Mouse (Mus musculus) heart, embryonic 10.5 days (tissue): ENCODE data around the gene Stt3b. TPM values are rescaled to one million over a fixed set of nuclear protein-coding genes. Genes with fewer than 3 reads are reported as not detected.
A peak's percentile ranks its signal among the peaks of the same experiment; 100 is the strongest.

Experiments
- DNase-seq: peaks from one replicate; pipeline ENCODE4 v3.0.0-alpha.2; 2017; ENCODE audit warnings: low spot score
- H3K27ac ChIP-seq: fragments of 300-500 bp; sonication (generic); 2 replicates; pipeline ENCODE4 v1.5.1; 2016; ENCODE audit warnings: mild to moderate bottlenecking
- H3K27me3 ChIP-seq: fragments of 300-500 bp; sonication (generic); 2 replicates; pipeline ENCODE4 v1.6.1; 2016; ENCODE audit warnings: mild to moderate bottlenecking; ENCODE audit not compliant: poor library complexity, insufficient read depth, severe bottlenecking
- H3K36me3 ChIP-seq: fragments of 300-500 bp; sonication (generic); 2 replicates; pipeline ENCODE4 v1.6.1; 2016; ENCODE audit warnings: mild to moderate bottlenecking, moderate library complexity
- H3K4me1 ChIP-seq: fragments of 300-500 bp; sonication (generic); 2 replicates; pipeline ENCODE4 v1.6.1; 2016; ENCODE audit warnings: mild to moderate bottlenecking
- H3K4me3 ChIP-seq: fragments of 300-500 bp; sonication (generic); 2 replicates; pipeline ENCODE4 v1.5.1; 2016; ENCODE audit warnings: mild to moderate bottlenecking, moderate library complexity
- H3K9me3 ChIP-seq: fragments of 300-500 bp; sonication (generic); 2 replicates; pipeline ENCODE4 v1.6.1; 2016; ENCODE audit warnings: mild to moderate bottlenecking, moderate library complexity
- WGBS: fragments of 180-500 bp; shearing (Covaris S2); methylation state at CpG from one replicate; pipeline ENCODE4 v1.1.7; 2016; 5-methylcytosine and 5-hydroxymethylcytosine counted together
- polyA plus RNA-seq: library from polyadenylated mRNA; unstranded; fragments of >200 nt; fragmentation: Nextera tagmentation; extraction: Ambion mirVana; gene quantifications from 2 replicates; pipeline ENCODE4 v1.2.1, GENCODE M21; 2016

Gene Stt3b
- polyA plus RNA-seq, result 101 TPM in 2 replicates

DNA sequence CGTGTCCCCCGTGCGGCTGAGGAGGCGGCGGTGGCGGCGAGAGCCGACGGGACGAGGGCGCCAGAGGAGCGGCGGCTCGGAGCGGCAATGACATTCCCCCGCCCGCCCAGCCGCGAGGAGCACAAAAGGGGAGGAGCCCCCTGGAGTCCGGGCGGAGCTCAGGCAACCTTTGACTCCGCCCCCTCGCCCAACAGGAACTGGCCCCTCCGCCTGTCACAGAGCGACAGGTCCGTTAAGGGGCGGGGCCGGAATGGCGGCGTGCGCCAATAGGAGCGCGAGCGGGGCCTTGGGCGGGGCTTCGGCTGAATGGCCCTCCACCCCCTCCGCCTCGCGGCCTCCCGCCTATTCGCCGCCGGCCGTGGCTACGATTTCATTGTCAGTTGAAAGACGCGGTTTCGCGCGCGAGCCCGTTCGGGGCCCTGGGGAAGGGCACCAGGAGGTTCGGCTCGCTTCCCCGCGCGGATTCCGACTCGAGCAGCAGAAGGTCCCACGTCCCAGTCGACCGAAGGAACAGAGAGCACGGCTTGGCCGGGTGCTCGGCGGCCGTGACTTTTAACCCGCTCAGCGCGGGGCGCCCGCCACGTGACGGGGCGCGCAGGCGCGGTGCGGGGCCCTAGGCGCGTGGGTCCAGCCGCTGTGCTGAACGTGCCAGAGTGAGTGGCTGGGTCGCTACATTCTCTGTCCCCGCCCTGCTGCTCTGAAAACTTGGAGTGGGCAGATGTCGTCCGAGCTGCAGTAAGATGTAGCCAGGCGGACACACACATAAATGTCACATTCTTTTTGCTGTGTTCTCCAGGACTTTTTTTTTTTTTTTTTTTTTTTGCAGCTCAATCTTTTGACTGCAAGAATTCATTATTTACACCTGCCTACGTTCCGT is at the start of gene Stt3b:
Stt3b (minus strand) TSS at position 76 of the 877 bp plus-strand sequence.
- Histone ChIP-seq H3K4me3 (peak within 1 kb of the TSS; percentile 88), H3K4me1 (peaks cover 28% of the 10 kb centered on the region), H3K9me3 (no peaks in the 10 kb centered on the region), H3K27me3 (0 out of 2 replicates have a peak, but pooled peaks cover 3% of the 10 kb centered on the region), H3K36me3 (no peaks in the 10 kb centered on the region), H3K27ac (peak within 1 kb of the TSS; percentile 99)
- under 1% methylated on average over 91 of the region's 91 CpGs for whole genome bisulfite sequencing
- peak; percentile 99 for DNase-seq

DNA sequence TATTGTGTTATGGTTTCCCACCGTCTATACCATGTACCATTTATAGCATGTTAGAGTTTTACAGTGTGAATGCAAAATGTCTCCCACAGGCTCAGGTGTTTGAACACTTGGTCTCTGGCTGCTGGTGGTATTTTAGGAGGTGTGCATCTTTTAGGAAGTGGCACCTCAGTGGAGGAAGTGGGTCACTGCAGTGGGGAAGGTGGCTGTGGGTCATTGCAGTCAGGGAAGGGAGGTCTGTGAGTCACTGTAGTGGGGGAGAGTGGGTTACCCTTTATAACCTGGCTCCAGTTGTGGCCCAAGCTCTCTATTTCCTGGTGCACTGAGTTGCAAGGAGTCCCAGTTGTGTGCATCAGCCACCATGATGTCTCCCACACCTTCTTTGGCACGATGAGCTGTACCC is 48.2 kb upstream of the Stt3b start:
- H3K36me3 ChIP-seq, result no peaks in the 10 kb centered on the region
- no peak overlapping the region for H3K27ac ChIP-seq
- no peaks in the 10 kb centered on the region for H3K27me3 ChIP-seq
- no peaks in the 10 kb centered on the region for H3K9me3 ChIP-seq
- H3K4me1 ChIP-seq, result peaks cover 22% of the 10 kb centered on the region
- DNase-seq, result no peak
- H3K4me3 ChIP-seq, result no peak overlapping the region
- 83% methylated on average over 2 of the region's 2 CpGs for WGBS

DNA sequence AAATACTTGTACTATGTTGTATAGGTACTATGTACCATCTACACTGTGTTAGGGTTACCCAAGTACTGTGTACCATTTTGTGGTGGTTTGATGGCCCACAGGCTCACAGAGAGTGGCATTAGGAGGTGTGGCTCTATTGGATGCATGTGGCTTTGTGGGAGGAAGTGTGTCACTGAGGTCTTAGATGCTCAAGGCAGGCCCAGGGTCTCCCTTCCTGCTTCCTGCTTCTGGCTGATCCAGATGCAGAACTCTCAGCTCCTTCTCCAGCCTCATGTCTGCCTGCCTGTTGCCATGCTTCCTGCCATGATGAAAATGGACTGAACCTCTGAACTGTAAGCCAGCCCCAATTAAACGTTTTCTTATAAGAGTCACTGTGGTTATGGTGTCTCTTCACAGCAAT is 47.8 kb upstream of the Stt3b start:
- Histone ChIP-seq H3K27me3 (no peaks in the 10 kb centered on the region), H3K4me3 (no peak overlapping the region), H3K4me1 (peaks cover 22% of the 10 kb centered on the region), H3K27ac (no peak overlapping the region), H3K9me3 (no peaks in the 10 kb centered on the region), H3K36me3 (no peaks in the 10 kb centered on the region)
- WGBS, result 86% methylated on average over 1 of the region's 1 CpGs
- DNase-seq, result no peak

DNA sequence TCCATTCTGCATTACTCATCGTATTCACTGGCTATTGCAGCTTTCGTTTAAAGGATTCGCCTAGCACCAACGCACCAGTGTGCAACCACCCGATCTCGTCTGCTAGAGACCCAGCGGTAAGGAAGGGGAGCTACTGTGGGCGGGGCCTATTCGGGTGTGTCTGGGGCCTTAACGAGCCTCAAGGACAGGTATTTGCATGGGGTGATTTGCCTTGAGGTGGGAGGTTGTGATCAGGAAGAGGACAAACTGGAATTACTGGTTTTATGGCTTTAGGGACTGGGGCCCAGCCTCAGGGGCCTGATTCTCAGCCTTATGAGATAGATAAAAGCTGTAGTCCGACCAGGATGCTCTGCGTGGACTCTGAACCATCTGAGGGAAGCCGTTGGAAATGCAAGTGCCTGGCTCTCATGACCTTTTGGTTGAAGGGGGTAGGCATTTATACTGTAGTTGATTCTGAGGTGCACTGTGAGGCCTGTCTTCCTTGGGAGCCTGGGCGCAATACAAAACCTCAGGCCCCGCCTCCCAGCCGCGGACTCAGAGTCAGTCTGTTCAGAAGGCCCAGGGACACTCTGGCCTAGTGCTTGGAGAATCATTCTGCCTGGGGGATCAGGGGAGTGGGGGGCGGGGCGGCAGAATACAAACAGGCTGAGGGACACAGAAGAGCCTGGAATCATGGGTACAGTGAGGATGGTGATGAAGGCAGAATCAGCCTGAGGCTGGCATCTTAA is 46.7 kb upstream of the Stt3b start:
- Histone ChIP-seq H3K4me3 (no peak overlapping the region; the same call in 1 of the 2 replicates), H3K27ac (0 out of 2 replicates have a peak overlapping the region, but pooled peaks have one; percentile 22), H3K27me3 (no peaks in the 10 kb centered on the region), H3K36me3 (no peaks in the 10 kb centered on the region), H3K4me1 (peaks cover 22% of the 10 kb centered on the region), H3K9me3 (no peaks in the 10 kb centered on the region)
- no peak for DNase-seq
- WGBS, result 33% methylated on average over 19 of the region's 19 CpGs

DNA sequence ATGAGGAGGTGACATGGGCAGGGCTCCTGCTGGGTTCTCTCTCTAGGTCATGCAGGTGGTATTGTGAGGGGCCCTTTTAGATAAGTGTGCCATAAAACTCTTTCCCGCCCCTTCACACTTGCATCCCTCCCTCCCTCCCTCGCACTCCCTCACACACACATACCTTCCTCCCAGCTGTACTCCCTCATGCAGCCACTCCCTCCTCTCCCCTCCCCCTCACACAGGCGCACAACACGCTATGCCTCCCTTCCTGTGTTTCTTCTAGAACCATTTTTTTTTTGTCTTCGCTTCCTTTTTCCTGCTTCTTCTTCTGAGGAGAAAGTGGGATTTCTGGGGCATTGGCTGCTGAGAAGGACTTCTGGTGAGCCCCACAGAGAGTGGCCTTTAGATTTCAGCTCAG is 45.8 kb upstream of the Stt3b start:
- H3K4me3 ChIP-seq, result no peak overlapping the region
- no peaks in the 10 kb centered on the region for H3K36me3 ChIP-seq
- no peaks in the 10 kb centered on the region for H3K27me3 ChIP-seq
- DNase-seq, result no peak
- 17% methylated on average over 5 of the region's 5 CpGs for WGBS
- H3K9me3 ChIP-seq, result no peaks in the 10 kb centered on the region
- H3K27ac ChIP-seq, result peak overlapping the region; percentile 62; the same call in 1 of the 2 replicates
- H3K4me1 ChIP-seq, result peaks cover 22% of the 10 kb centered on the region

DNA sequence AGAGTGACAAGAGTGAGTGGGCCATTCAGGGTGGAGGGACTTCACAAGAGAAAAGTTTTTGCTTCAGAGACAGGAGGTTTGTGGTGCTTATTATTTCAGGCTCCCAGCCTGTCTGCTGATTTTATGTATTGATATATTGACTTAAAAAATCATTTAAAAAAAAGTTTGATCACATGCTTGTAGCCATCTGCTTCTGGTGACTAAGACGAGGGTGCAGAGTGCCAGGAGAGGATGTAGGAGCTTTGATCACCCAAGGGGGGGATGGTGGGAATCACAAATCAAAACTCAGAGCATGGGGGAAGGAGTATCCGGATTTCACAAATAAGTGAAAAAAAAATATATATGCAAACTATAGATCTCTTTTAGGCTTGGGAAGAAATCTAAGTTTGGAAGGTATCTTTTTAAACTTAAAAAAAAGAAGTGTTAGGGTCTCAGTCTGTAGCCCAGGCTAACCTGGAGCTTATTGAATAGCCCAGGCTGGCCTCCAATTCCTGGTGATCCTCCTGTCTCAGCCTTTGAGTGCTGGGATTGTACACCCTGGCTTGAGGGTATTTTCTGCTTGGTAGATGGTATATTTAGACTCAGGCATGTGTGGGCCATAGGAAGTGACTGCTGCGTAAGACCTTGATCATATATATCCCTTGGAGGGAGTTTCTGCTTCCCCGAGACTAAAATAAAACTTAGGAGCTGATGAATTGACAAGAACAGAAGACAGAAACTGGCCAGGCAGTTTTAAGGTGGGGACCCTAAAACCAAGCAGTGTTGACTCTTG is 39.7 kb upstream of the Stt3b start:
- Histone ChIP-seq H3K27ac (peak overlapping the region; percentile 69; the same call in 1 of the 2 replicates), H3K27me3 (no peaks in the 10 kb centered on the region), H3K4me3 (no peak overlapping the region), H3K4me1 (peaks cover 28% of the 10 kb centered on the region), H3K36me3 (no peaks in the 10 kb centered on the region), H3K9me3 (no peaks in the 10 kb centered on the region)
- 65% methylated on average over 4 of the region's 4 CpGs for WGBS
- no peak for DNase-seq

DNA sequence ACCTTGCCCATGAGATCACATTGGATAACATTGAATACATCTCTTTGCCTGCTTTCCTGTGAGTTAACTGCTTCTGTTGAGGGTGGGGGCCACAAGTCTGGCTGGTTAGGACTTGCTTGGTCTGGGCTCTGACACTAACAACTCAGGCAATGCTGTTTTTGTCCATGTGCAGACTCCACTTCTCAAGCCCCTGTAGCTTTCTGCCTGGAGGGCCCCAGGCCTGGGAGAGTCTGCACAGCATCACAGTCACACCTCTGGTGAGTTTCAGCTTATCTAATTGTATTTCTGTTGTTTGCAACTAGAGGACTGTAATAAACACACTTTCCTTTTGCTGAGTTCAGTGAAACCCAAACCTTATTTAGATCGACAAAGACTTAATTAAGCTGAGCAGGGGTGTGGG is 38.9 kb upstream of the Stt3b start:
- no peak overlapping the region for H3K4me3 ChIP-seq
- H3K9me3 ChIP-seq, result no peaks in the 10 kb centered on the region
- peaks cover 34% of the 10 kb centered on the region for H3K4me1 ChIP-seq
- peak overlapping the region; percentile 69 for H3K27ac ChIP-seq
- no peaks in the 10 kb centered on the region for H3K27me3 ChIP-seq
- DNase-seq, result no peak
- 27% methylated on average over 1 of the region's 1 CpGs for WGBS
- H3K36me3 ChIP-seq, result no peaks in the 10 kb centered on the region

DNA sequence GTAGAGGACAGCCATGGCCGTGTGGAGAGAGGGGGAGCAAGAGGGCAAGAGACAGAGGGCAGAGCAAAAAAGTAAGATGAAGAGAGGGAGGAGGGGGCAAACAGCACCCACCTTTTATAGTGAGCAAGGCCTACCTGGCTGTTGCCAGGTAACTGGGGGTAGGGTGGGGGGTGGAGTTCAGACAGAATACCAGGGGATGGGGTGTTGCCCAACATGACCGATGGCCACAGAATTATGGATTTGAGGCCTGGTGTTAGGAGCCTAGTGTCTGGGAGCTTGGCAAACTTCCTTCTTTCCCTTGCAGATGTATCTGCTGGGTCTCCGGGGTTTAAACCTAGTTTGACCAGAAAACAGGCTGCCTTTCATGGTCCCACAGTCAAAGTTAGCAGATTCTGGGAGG is 34.7 kb upstream of the Stt3b start:
- Histone ChIP-seq H3K4me3 (no peak overlapping the region), H3K27me3 (no peaks in the 10 kb centered on the region), H3K36me3 (no peaks in the 10 kb centered on the region), H3K27ac (no peak overlapping the region), H3K4me1 (peaks cover 28% of the 10 kb centered on the region), H3K9me3 (no peaks in the 10 kb centered on the region)
- WGBS, result 82% methylated on average over 3 of the region's 3 CpGs
- no peak for DNase-seq

DNA sequence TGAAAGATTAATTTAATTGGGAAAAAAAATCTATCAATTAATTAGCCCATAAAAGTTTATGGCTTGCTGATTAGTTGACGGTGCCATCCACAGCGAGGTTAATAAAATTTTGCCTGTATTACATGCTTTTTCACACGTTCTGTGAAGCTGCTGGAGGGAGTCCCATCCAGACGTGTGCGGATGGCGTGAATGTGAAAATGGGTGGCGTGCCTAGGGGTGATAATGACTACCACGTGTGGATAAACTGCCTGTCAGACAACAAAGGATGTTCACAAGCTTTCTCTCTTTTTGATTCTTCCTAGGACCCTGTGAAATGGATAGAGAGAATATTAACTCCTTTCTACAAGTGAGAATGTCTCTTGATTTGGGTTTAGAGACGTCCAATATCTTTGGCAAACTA is 31.4 kb upstream of the Stt3b start:
- Histone ChIP-seq H3K27me3 (no peaks in the 10 kb centered on the region), H3K4me3 (no peak overlapping the region), H3K36me3 (no peaks in the 10 kb centered on the region), H3K4me1 (peaks cover 13% of the 10 kb centered on the region; the same call in 1 of the 2 replicates), H3K9me3 (no peaks in the 10 kb centered on the region), H3K27ac (no peak overlapping the region)
- DNase-seq, result no peak
- 79% methylated on average over 9 of the region's 9 CpGs for WGBS

DNA sequence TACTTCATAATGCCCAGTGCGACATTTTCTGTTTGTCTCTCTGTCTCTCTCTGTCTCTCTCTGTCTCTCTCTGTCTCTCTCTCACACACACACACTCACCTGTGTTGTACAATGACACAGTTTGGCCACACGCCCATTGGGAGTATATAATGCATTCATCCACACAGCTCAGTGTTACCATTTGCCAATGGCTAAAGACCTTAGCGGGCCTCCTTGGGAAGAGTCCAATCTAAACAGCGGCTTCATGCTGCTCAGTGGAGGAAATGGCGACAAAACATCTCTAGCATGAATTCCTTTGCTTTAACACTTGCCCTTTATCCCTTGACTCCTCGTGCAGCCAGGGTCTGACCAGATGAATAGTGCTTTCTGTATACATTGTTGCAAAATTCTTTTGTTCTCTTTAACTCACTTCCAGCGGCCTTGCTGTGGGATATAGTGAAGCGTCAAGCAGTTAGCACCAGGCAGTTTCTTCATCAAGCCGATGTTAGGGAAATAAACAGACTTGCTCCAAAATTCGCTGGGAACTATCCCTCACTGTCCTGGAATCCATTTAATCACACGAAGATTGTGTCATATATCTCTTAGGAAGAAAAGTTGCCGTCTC is 30.1 kb upstream of the Stt3b start:
- no peak overlapping the region for H3K4me3 ChIP-seq
- H3K4me1 ChIP-seq, result peaks cover 11% of the 10 kb centered on the region; the same call in 1 of the 2 replicates
- WGBS, result 65% methylated on average over 12 of the region's 12 CpGs
- no peak overlapping the region for H3K27ac ChIP-seq
- no peaks in the 10 kb centered on the region for H3K27me3 ChIP-seq
- H3K36me3 ChIP-seq, result no peaks in the 10 kb centered on the region
- H3K9me3 ChIP-seq, result no peaks in the 10 kb centered on the region
- DNase-seq, result no peak

DNA sequence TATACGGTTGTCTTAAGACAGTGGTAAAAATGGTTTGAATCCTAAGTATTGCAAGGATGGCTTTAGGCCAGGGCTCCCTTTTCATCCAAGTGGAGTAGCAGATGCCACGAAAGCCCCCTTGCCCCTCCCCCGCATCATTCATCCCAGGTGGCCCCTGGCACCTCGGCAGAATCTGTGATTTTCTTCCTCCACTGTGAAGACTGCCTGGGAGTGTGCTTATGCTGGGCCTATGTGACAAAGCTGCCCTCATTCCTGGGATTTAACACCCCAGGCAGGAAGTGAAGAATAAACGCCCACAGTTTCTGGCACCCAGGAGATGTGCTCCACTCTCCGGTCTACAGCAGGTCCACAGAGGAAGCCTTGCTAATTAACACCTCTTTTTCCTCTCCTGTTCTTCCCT is 28.6 kb upstream of the Stt3b start:
- no peaks in the 10 kb centered on the region for H3K9me3 ChIP-seq
- WGBS, result 39% methylated on average over 6 of the region's 6 CpGs
- DNase-seq, result no peak
- no peak overlapping the region for H3K4me3 ChIP-seq
- peaks cover 5% of the 10 kb centered on the region; the same call in 1 of the 2 replicates for H3K4me1 ChIP-seq
- no peaks in the 10 kb centered on the region for H3K27me3 ChIP-seq
- H3K36me3 ChIP-seq, result no peaks in the 10 kb centered on the region
- H3K27ac ChIP-seq, result no peak overlapping the region

DNA sequence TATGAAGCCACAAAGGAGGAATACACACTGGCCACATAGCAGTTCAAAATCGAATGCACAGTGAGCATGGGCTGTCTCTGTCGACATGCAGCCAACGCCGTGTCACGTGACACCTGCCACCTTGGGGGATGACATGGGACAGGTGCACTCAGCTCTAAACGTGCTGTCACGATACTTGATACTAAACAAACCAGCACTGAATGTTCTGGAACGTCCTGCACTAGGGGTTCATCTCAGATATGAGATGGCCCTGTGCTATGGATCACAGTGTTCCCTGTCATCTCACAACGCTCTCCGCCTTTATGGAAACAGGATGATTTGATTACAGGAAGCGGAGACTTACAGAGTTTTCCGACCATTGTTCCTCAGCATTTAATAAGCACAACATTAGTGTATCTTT is 22.8 kb upstream of the Stt3b start:
- peaks cover 4% of the 10 kb centered on the region for H3K4me1 ChIP-seq
- no peaks in the 10 kb centered on the region for H3K36me3 ChIP-seq
- H3K9me3 ChIP-seq, result no peaks in the 10 kb centered on the region
- no peak overlapping the region for H3K27ac ChIP-seq
- H3K27me3 ChIP-seq, result no peaks in the 10 kb centered on the region
- H3K4me3 ChIP-seq, result no peak overlapping the region
- no peak for DNase-seq
- 62% methylated on average over 12 of the region's 12 CpGs for WGBS
